Mouse (Mus musculus) left cerebral cortex, postnatal 4 days (tissue): ENCODE measurements around the gene Scn4b. TPM values are rescaled to one million over a fixed set of nuclear protein-coding genes. Genes with fewer than 3 reads are reported as not detected.

Experiments used
- DNase-seq: peaks from one replicate; pipeline ENCODE4 v3.0.0-alpha.2; 2022
- intact Hi-C: fragments of 180-260 bp; cut with DNase I; formaldehyde crosslinking; loops from one replicate; pipeline ENCODE4 v1.15.1; 2025
- total RNA-seq, 2 experiments: library from RNA; stranded (reverse); gene quantifications; 2 replicates each; pipeline ENCODE4 v1.2.3; 2021

Gene Scn4b
- total RNA-seq, result under 1 TPM; 0.70 to 0.89 TPM

- intact Hi-C loops, result no loop called here
- DNase-seq, result peak; percentile 35
Measured at GRCm38 (mm10) chr9:45138191-45139032, at the start of gene Scn4b. Scn4b (plus strand) TSS chr9:45138395.

- intact Hi-C loops, result no loop called here
- DNase-seq, result no peak
Measured at GRCm38 (mm10) chr9:45090811-45091210, 47.4 kb upstream of the Scn4b start.

- intact Hi-C loops, result no loop called here
- no peak for DNase-seq
Measured at GRCm38 (mm10) chr9:45092641-45093040, 45.6 kb upstream of the Scn4b start.

GRCm38 (mm10) chr9:45095149-45095937, 42.9 kb upstream of the Scn4b start:
- intact Hi-C loops, result no loop called here
- no peak for DNase-seq

GRCm38 (mm10) chr9:45097877-45098276, 40.3 kb upstream of the Scn4b start:
- DNase-seq, result no peak
- intact Hi-C loops, result no loop called here

GRCm38 (mm10) chr9:45098426-45098825, 39.8 kb upstream of the Scn4b start:
- intact Hi-C loops, result no loop called here
- no peak for DNase-seq

- no peak for DNase-seq
- intact Hi-C loops, result no loop called here
Measured at GRCm38 (mm10) chr9:45102528-45102927, 35.7 kb upstream of the Scn4b start.

GRCm38 (mm10) chr9:45103211-45103979, 34.8 kb upstream of the Scn4b start:
- intact Hi-C loops, result no loop called here
- DNase-seq, result no peak

- intact Hi-C loops, result no loop called here
Measured at GRCm38 (mm10) chr9:45105596-45106374, 32.4 kb upstream of the Scn4b start.

GRCm38 (mm10) chr9:45115706-45116105, 22.5 kb upstream of the Scn4b start:
- DNase-seq, result peak; percentile 60
- intact Hi-C loops, result no loop called here

More at GRCm38 (mm10) chr9:45105596-45106374, 32.4 kb upstream of the Scn4b start:
- DNase-seq, result no peak

- no peak for DNase-seq
- intact Hi-C loops, result no loop called here
Measured at GRCm38 (mm10) chr9:45116819-45117218, 21.4 kb upstream of the Scn4b start.

GRCm38 (mm10) chr9:45117741-45118431, 20.3 kb upstream of the Scn4b start, which contains the start of gene Scn2b:
Scn2b (plus strand) TSS chr9:45117782.
- intact Hi-C loops, result no loop called here
- DNase-seq, result peak; percentile 15

GRCm38 (mm10) chr9:45118552-45118951, 19.6 kb upstream of the Scn4b start:
- intact Hi-C loops, result no loop called here
- DNase-seq, result peak; percentile 41

GRCm38 (mm10) chr9:45119316-45119953, 18.8 kb upstream of the Scn4b start:
- intact Hi-C loops, result no loop called here
- DNase-seq, result no peak

- DNase-seq, result no peak
- intact Hi-C loops, result no loop called here
Measured at GRCm38 (mm10) chr9:45119954-45120530, 18.2 kb upstream of the Scn4b start.

GRCm38 (mm10) chr9:45120567-45120966, 17.6 kb upstream of the Scn4b start:
- intact Hi-C loops, result no loop called here
- no peak for DNase-seq

GRCm38 (mm10) chr9:45121001-45121400, 17.2 kb upstream of the Scn4b start:
- intact Hi-C loops, result no loop called here
- DNase-seq, result no peak

- DNase-seq, result peak; percentile 80
- intact Hi-C loops, result no loop called here
Measured at GRCm38 (mm10) chr9:45121769-45122168, 16.4 kb upstream of the Scn4b start.
